ENCODE assay signal across 11 mouse cellular contexts in the genomic region with DNA sequence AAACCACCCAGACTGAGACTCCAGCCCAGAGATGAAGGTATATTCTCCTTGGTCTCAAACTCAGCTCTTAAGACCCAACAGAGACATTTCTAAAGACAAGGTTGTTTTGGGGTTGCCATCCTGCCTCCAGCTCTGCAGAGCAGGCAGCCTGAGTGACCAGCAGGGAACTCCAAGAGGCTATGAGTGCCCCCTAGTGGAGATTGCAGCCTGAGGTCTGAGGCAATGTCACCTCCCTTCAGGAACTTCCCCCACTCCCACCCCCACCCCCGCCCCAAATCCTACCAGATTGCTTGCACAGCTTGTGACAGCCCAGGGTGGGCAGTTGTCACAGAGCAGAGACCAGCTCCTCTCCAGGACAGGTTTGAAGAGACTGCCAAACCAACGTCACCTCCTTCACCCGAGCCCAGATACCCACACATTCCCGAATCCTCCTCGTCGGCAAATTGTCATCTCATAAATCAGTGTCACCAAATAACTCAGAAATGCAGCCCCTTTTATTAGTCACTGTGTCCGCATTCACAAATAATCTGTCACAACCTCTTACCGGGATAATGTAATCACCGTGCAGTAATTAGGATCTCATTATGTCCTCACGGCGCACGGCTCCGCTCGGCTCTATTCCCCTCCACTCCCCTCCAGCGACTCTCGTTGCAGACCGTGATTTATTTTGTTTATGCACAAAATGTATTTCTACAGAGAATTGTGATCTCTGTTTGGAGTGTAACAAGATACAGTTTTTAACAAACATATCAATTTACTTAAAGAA. TPM values are rescaled to one million over a fixed set of nuclear protein-coding genes. Genes with fewer than 3 reads are reported as not detected.
A peak's percentile ranks its signal among the peaks of the same experiment; 100 is the strongest.
DNase-seq lines count a peak whose midpoint lies in the region; ATAC-seq and TF ChIP-seq lines count a peak whose summit lies in the region.
"Had no signal": no experiment of that assay in that cellular context is flagged by ENCODE, and none has a peak within 500 bp of the region (broad histone marks: within the 10 kb centered on the region; RNA-seq: fewer than 3 reads in every experiment).

No protein-coding gene starts in this region.

- WGBS in lung, postnatal 0 days: 41% methylated on average over 17 of the region's 17 CpGs
- 61% methylated on average over 17 of the region's 17 CpGs for WGBS in embryonic facial prominence, embryonic 11.5 days

- no peak overlapping the region for H3K9ac ChIP-seq in lung, postnatal 0 days (replicated peaks; ENCODE audit: low read depth)
- no peak overlapping the region for H3K9ac ChIP-seq in embryonic facial prominence, embryonic 11.5 days (replicated peaks; ENCODE audit: low read length)

- no peak for DNase-seq in lung, postnatal 0 days (ENCODE audit: low spot score)
- DNase-seq in lung, postnatal 4 days: no peak
- DNase-seq in adrenal gland, postnatal 36 days: peak; percentile 6 to 28
- peak; percentile 72 for DNase-seq in embryonic facial prominence, embryonic 11.5 days (ENCODE audit: low spot score)
- DNase-seq in kidney, postnatal 4 days: peak; percentile 45 to 54
- peak; percentile 91 for DNase-seq in retina, embryonic 14.5 days (ENCODE audit: low spot score)
- no peak for DNase-seq in gastrocnemius, postnatal 10 days
- DNase-seq in T-cell, adult 2 months (ENCODE audit: low spot score): no peak

- no peaks in the 10 kb centered on the region for H3K4me1 ChIP-seq in lung, postnatal 0 days (ENCODE audit: insufficient read depth, low read depth, low read length)
- H3K4me1 ChIP-seq in embryonic facial prominence, embryonic 11.5 days (ENCODE audit: control insufficient read depth, insufficient read depth, low read length): no peaks in the 10 kb centered on the region

- H3K27ac ChIP-seq in lung, postnatal 0 days (ENCODE audit: low read length): no peak overlapping the region
- no peak overlapping the region for H3K27ac ChIP-seq in embryonic facial prominence, embryonic 11.5 days (replicated peaks; ENCODE audit: low read depth, low read length)

- TF ChIP-seq EP300 in lung, postnatal 0 days (IDR thresholded peaks at IDR 0.05): no peak

- ATAC-seq in lung, postnatal 0 days: no peak
- no peak for ATAC-seq in embryonic facial prominence, embryonic 11.5 days (replicated peaks; ENCODE audit: insufficient number of reproducible peaks, low FRiP score, low TSS enrichment, low read depth)

- no peak overlapping the region for H3K4me3 ChIP-seq in lung, postnatal 0 days (ENCODE audit: low read depth, low read length)
- H3K4me3 ChIP-seq in embryonic facial prominence, embryonic 11.5 days (ENCODE audit: low read depth, low read length): no peak overlapping the region

- no peaks in the 10 kb centered on the region for H3K27me3 ChIP-seq in lung, postnatal 0 days (replicated peaks; ENCODE audit: insufficient read depth, low read length)
- H3K27me3 ChIP-seq in embryonic facial prominence, embryonic 11.5 days (ENCODE audit: control insufficient read depth, insufficient read depth, low read length): no peaks in the 10 kb centered on the region

- peak; percentile 41 for TF ChIP-seq CTCF in lung, postnatal 0 days (IDR thresholded peaks at IDR 0.05)

- no peak overlapping the region for H3K4me2 ChIP-seq in lung, postnatal 0 days (replicated peaks; ENCODE audit: low read depth, low read length)
- no peak overlapping the region for H3K4me2 ChIP-seq in embryonic facial prominence, embryonic 11.5 days (ENCODE audit: low read depth, low read length)

- no peaks in the 10 kb centered on the region for H3K9me3 ChIP-seq in lung, postnatal 0 days (ENCODE audit: low read length)
- H3K9me3 ChIP-seq in embryonic facial prominence, embryonic 11.5 days (replicated peaks; ENCODE audit: control insufficient read depth, low read length): no peaks in the 10 kb centered on the region

- H3K36me3 ChIP-seq in lung, postnatal 0 days (ENCODE audit: insufficient read depth, low read length): no peaks in the 10 kb centered on the region
- H3K36me3 ChIP-seq in embryonic facial prominence, embryonic 11.5 days (replicated peaks; ENCODE audit: control insufficient read depth, insufficient read depth, low read depth, low read length): no peaks in the 10 kb centered on the region

RNA-seq across cellular contexts. Expression of a gene that starts 18.1 kb away (rescaled TPM):
- polyA plus RNA-seq in lung, postnatal 0 days (2015; fragmentation: Nextera tagmentation; extraction: Ambion mirVana): not detected in 2 replicates
- not detected for total RNA-seq in adrenal gland, postnatal 36 days (2021)
- polyA plus RNA-seq in embryonic facial prominence, embryonic 11.5 days (2014; fragmentation: Nextera tagmentation; extraction: Ambion mirVana): not detected in 2 replicates
- total RNA-seq in gastrocnemius, postnatal 10 days (2021): not detected
- total RNA-seq: common myeloid progenitor, adult 5-6 weeks; layer of hippocampus, postnatal 14 days had no signal
- polyA plus RNA-seq: small intestine, adult 2 months had no signal

Comparison
In these comparisons a context has a peak if more than half of its experiments do, and no peak if none do; other contexts are left out.
1. DNase-seq: peak in adrenal gland, postnatal 36 days (2 of 2), embryonic facial prominence, embryonic 11.5 days (single experiment), kidney, postnatal 4 days (2 of 2) and retina, embryonic 14.5 days (single experiment); none in lung, postnatal 0 days (single experiment), lung, postnatal 4 days (0 of 2), gastrocnemius, postnatal 10 days (single experiment) and T-cell, adult 2 months (single experiment).